Mouse (Mus musculus) c-Kit-positive CD71-positive TER-119-positive erythroid progenitor cells, embryonic 14.5 days (primary cell): ENCODE measurements around the gene Fmnl1.
"Not testable (repeated sequence)": the region's sequence is repeated elsewhere in the genome, so short reads cannot be mapped to it uniquely, and the experiment has no call there.

Experiments
- DNase-seq: peaks from one replicate; pipeline ENCODE4 v3.0.0-alpha.2; 2013; ENCODE audit warnings: low spot score

Fmnl1 gene

DNA sequence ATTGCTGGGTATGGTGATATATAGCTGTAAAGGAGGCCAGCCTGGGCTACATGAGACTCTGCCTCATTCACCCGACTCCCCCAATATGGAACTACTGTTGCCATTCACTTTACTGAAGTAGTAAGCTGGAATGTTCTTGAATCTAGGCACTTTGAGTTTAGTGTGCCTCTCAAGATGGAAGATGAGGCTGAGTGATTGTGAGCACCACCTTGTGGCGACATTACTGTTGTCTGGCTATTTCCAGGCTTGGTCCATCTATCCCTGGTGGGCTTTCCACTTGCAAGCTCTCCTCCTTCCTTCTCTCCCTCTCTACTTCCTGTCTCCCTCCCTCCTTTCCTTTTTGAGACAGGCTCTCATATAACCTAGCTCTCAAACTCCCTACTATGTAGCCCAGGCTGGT lies 14.0 kb downstream of the Fmnl1 start:
- peak; percentile 23 for DNase-seq

DNA sequence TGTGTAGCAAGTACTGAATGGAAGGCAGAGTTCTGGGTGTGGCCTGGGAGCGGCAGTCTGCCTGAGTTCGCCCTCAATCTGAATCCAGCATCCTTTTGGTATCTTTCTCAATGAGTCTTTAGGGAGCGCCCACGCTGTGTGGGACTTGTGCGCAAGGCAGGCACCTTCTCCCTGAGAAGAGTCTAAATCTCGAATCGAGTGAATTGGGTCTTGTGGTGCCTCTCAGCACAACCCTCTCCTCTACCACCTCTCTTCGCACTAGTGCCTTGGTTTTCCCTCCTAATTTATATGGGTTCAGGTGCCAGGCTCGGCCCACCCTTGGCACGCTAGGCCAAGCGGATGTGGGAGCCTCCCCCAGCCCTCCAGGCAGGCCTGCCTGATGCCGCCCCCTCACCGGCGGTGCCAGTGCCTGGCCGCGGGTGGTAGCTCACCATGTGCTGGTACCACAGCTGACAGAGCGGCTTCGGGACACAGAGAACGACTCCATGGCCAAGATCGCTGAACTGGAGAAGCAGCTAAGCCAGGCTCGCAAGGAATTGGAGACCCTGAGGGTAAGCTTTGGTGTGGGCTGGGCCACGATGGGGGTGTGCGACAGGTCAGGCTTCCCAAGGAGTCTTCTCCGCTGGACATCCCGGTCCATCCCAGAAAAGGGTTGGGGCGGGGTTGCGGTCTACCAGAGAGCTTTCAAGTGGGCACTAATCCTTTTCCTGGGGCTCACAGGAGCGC lies 21.5 kb downstream of the Fmnl1 start:
- no peak for DNase-seq

DNA sequence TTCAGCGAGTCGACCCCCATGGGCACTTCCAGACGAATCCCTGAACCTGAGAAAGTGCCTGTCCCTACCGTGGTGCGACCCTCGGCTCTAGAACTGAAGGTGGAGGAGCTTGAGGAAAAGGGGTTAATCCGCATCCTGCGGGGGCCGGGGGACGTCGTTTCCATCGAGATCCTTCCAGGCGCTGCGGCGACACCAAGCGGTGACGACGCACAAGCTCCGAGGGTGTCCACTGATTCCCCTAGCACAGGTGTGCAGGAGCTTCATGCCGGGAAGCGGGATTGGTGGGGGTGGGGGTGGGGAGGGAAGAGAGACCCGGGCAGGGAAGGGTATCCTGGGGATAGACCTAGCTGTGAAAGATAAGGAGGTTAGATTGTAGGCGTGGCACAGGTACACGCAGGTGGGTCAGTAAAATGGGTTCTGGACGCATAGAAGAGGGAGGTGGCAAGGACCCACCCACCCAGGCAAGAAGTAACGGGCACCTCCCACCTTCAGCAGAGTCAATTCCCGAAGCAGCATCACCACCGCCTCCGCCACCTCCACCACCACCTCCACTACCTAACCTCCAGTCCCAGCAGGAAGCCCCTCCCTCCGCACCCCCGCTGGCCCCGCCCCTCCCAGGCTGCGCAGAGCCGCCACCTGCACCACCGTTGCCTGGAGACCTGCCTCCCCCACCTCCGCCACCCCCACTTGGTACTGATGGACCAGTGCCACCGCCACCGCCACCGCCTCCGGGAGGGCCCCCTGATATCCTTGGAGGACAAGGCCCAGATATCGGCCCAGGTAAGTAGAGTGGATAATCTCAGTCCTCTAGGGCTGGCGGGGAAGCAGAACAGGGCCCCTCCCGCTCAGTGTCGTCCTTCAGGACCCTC lies 22.3 kb downstream of the Fmnl1 start:
- DNase-seq, result no peak

DNA sequence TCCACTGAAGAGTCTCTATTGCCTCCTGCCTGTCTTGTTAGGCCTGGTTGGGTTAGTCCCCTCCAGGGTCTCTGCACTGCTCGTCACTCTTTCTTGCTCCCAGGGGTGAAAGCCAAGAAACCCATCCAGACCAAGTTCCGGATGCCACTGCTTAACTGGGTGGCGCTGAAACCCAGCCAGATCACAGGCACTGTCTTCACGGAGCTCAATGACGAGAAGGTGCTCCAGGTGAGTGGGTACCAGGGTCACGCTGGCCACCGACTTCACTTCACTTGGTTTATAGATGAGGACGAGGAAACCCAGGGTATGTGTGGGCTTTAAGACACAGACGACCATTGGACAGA lies 22.9 kb downstream of the Fmnl1 start:
- no peak for DNase-seq

DNA sequence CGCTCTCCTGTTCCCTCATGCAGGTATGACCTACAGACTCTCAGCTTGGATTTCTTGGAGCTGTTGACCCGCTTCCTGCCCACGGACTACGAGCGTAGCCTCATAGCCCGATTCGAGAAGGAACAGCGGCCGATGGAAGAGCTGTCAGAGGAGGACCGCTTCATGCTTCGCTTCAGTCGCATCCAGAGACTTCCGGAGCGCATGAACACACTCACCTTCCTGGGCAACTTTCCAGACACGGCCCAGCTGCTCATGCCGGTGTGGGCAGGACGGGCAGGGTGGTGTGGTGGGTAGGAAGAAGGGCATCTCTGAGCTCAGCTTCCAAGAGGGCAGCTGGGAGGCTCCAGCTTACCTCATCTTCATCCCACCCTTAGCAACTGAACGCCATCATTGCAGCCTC lies 24.3 kb downstream of the Fmnl1 start:
- no peak for DNase-seq

DNA sequence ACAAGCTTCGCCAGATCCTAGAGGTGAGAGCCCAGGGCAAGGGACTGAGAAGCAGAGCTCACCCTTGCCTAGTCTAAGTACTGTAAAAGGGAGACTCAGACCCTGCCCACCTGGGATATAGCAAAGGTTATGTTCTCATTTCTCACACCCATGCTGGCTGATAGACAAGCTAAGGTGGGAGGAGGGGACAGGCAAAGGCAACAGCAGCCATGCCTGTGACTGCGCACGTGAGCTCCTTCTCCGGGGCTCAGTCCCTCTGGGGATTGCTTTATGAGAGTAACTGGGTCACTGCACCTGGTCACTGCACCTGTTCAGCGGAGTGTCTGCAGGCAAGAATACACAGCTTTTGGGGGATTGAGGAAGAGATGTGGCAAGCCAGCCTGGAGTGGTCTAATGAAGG lies 24.7 kb downstream of the Fmnl1 start:
- no peak for DNase-seq

DNA sequence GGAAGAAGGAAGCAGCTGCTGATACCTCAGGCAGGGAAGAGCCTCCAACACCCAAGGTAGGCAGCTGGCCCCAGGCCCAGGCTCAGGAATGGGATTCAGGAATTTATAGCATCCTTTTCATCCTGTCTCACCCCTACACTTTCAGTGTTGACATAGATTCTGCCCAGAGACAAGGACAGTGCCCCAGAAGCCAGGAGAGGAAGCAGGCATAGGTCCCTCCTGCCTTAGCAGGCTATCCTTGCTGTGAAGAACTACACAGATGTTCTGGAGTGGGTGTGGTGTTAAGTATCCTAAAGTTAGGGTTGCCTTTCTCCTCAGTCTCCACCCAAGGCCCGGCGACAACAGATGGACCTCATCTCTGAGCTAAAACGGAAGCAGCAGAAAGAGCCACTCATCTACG lies 26.4 kb downstream of the Fmnl1 start:
- no peak for DNase-seq

DNA sequence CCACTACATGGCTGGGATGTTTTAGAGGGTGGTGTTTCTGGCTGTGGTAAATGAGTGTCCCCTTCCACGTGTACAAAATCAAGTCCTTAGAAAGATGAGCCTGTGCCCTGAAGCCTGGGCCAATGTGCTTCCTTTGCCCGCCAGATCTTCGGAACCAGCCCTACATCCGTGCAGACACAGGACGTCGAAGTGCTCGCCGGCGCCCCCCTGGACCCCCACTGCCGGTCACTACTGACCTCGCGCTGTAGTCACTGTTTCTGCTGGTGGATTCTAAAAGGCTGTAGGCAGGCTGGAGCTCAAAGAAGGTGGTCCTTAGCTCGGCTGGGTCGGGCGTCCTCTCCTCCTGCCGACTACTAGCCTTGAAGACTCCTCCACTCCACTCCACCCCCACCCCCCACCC lies 27.4 kb downstream of the Fmnl1 start:
- DNase-seq, result no peak

DNA sequence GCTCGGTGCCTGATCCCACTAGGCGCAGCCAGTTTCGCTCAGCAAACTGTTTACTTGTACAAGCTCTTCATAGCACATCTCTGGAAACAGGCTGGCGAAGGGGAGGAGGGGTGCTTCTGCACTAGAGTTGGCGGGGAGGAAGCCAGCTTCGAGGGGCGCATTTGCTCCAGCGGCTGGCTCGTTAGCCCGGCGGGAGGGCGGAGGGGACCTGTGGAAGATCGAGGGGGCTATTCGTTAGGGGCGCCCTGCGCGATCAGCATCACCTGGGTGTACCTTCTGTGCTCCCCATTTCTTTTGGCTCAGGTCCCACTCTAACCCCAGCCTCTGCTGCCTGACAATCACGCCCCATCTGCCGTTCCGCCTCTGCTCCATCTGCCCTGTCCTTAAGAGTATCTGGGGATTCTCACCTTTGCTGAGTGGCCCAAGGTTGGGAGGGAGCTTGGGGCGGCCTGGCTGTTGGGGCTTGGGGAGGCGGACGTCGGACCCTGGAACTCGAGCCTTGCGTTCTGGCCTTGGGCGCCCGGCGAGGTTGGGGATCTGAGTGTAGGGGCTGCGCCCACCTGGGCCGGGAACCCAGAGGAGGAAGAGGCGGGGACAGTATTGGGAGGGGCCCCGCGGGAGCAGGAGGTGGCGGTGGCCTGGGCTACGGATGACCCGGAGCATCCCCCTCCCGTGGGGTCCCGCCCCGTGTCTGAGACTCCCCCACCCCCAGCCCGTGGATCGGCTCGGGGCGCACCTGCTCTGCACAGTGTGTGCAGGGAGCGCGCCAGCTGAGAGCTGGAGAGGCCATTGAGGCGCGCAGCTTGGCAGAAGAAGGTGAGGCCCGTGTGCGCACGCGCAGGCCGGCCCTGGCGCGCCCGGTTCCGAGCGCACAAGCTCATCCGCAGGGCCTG lies 28.2 kb downstream of the Fmnl1 start:
- DNase-seq, result no peak

DNA sequence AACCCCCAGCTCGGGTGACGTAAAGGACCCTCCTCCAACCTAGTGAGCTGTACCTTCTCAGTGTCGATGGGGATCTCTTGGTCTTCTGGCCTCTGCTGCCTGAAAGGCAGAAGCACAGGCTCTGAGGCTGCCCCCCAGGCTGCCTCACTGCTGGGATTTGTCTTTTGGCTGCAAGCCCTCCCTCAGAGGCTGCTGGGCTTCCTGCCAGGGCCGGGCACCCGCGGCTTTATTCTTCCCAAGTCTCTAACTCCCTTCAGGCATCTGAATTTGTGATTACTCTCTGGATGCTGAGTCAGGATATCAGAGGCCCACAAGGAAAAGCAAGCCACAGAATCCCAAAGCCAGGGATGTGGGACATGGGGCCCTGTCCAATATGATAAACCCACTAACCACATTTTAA lies 30.8 kb downstream of the Fmnl1 start:
- DNase-seq, result no peak

DNA sequence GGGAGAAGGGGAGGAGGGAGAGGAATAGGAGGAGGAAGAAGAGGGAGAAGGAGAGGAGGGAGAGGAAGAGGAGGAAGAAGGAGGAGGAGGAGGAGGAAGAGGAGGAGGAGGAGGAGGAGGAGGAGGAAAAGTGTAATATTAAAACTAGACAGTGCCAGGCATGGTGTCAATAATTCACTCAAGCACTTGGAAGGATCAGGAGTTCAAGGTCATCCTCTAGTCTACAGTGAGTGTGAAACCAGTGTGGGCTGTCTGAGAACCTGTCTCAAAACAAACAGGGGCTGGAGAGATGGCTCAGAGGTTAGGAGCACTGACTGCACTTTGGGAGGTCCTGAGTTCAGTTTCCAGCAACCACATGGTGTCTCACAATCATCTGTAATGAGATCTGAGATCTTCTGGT lies 31.5 kb downstream of the Fmnl1 start:
- no peak for DNase-seq

DNA sequence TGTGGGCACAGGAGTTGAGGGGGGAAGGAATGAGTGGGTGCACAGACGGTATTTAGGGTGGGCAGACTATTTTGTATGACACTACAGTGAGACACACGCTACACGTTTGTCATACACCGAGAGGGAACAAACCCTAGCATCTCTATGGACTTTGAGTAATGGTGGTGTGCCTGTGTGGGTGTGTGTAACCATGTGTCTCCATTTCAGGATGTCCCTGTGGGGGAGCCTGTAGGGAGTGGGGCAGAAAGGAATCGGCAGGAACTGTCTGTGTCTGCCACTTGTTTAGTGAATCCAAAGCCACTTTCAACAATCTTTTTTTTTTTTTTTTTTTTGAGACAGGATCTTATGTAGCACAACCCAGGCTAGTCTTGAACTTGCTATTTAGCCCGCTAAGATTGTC lies 35.3 kb downstream of the Fmnl1 start:
- no peak for DNase-seq

DNA sequence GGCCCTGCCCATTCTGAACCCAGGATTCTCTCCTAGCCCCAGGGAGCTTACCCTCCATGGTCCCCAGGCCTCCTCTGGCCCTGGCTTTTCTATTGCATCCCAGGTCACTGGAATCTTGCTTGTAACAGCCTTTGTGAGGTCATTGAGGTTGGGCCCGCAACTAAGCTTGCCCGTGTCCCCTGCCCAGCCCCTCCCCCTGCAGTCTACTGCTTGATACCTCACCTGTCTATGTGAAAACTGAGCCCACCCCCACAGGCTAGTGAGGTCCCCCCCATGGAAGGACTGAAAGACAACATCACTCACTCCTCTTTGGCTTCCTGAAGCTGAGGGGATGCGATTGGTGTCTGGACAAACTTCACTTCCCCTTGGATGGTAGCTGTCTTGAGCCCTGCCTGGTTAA lies 37.6 kb downstream of the Fmnl1 start, which contains the start of gene 1700023F06Rik:
Gene 1700023F06Rik, minus strand, starts transcription at position 101 of the 400 bp plus-strand sequence.
- no peak for DNase-seq

DNA sequence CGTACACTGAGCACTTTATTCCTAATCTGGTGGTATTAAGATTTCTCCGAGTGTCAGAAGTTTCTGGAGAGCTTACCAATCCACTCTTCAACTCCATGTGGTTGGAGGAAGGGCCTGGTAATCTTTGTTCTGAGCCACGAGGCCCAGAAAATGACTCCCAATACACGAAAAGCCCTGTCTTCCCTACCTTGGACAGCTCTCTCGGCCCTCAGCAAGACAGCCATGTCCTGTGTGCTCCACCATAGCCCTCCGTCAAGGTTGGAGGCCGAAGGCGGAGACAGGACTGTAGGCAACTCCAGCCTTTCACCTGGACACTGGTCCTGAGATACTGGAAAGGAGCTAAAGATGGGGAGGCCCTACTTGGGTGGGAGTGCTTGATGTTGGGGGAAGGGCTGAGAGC lies 39.4 kb downstream of the Fmnl1 start:
- DNase-seq, result no peak

DNA sequence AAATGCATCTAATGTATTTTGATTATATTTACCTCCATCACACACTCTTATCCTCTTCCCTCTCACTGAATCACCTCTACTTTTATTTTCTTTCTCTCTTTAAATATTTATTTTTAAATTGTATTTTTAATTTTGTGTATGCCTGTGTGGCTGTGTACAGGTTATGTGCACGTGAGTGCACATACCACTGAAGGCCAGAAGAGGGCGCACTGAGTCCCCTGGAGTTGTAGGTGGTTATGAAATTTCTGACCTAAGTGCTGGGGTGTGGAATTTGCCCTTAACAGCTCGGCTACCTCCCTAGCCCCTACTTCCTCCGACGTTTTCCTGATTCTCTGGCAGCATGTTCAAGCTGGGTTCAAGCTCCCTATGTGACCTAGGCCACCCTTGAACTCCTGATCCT lies 42.8 kb downstream of the Fmnl1 start:
- no peak for DNase-seq

DNA sequence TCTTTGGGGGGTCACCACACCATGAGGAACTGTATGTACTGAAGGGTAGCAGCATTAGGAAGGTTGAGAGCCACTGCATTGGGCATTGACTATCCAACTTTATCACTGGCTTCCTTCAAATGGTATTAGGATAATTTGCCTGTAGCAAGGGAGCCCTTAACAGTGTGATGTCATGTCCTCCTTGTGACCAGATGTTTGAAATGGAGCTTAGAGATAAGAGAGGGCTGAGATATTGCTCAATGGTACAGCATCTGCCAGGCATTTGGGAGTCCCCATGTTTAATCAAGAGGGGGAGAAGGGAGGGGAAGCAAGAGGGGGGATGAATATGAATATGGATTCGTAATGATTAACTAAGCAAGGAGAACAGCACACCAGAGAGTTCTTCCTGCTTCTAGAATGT lies 44.4 kb downstream of the Fmnl1 start:
- DNase-seq, result peak; percentile 25

DNA sequence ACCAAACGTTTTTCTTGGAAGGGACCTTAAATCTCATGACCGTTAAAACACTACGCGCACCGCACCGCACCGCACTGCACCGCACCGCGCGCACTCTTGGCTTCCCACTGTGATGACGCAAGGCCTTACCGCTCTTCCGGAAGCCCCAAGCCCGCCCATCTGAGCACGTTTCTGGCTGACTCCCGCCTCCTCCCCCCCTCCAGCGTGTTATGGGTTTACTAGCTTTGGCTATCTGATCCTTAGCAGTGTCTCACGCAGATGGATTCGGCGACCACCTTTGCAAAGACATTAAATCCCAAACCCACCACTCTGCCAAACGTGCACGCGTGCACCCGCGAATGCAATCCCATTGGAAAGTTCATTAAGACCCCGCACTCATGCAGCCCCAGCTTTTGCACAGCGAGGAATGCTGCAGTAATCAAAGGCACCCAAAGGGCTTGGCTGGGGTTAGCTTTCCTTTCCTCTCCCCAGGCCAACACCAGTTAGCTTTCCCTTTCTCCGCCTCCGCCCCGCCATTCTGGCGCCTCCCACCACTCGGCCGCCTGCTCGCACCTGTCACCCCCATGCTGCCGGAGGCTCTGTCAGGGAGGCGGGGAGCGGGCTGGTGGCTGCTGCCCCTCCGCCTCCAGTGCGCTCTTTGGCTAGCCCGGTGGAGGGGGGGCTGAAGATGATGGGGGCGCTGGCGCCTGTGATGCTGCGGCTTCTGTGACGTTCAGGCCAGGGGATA lies 47.0 kb downstream of the Fmnl1 start, which contains the start of gene Spata32:
Gene Spata32, minus strand, starts transcription at position 643 of the 727 bp plus-strand sequence.
- peak; percentile 35 for DNase-seq

DNA sequence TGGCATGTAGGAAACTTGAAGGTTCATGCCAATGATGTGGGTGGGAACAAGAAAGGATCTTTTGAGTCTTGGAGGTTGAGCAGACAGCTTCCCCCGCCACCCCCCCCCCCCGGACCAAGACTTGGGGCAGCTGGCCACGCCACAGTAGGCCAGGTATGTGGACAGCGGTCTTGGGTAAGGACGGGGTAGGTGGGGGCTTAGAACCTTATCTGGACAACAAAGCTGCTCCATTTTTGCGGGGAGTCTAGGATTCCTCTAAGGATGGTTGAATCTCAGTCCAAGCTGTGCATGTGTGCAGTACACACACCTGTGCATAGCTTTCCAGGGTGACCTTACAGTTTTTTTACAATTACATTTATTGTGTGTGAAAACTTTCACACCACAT lies 47.6 kb downstream of the Fmnl1 start:
- DNase-seq, result no peak

DNA sequence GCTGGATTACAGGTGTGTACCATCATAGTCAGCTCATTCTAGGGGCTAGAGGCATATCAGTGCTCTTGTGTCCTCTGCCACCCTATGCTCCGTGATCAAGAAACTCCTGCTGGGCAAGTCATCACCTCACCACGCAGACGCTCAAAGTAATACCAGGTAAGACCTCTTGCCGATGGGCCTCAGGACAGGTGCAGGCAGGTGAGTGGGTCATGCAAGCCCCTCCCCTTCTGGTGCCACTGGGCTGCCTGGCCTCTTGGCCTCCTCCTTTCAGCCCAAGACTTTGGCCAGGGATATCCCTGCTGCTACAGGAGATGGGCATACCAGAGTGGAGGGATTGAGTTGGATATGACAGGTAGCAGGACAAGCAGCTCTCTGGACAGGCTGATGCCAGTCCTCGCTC lies 48.4 kb downstream of the Fmnl1 start:
- DNase-seq, result no peak

DNA sequence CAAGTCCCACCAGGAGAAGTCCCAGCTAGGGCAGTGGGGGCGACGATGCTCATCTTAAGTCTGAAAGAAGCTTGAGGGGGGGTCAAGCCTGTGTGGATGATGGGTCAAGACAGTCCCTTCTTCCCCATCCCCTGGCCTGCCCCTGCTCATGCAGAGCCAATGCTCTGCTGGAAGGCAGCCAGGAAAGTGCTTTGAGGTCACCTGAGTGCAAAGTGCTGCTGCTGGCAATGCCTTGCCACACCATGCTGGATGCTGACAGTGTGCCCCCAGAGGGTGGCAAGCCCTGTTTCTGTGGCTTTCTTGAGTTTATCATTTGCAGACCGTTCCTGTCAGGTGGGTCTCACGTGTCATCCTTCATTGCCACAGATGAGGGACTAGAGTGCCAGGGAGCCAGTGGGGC lies 49.1 kb downstream of the Fmnl1 start:
- no peak for DNase-seq

DNA sequence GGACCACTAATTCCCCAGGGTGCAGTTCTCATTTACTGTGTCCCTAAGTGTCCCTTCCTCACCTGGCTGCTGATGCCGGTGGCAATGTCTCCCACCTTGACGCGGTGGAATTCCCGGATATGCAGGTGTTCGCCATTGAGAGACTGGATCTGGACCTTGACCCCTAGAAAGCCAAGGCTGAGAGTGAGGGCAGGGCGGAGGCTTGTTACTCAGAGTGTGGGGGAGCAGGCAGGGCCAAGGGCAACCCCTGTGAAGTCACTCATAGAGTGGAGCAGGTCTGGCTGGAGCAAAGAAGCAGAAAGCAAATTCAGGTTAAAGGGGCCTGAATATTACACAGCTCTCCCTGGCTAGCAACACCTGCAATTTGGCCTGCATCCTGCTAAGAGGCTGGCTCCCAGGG lies 50.5 kb downstream of the Fmnl1 start:
- DNase-seq, result no peak

DNA sequence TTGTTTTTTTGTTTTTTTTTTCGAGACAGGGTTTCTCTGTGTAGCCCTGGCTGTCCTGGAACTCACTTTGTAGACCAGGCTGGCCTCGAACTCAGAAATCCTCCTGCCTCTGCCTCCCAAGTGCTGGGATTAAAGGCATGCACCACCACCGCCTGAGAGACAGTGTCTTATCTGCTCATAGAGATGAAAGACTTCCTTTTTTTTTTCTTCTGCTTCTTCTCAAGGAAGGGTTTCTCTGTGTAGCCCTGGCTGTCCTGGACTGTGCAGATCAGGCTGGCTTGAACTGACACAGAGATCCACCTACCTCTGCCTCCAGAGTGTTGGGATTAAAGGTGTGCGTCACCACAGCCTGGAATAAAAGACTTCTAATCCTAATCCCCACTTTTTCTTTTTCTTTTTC lies 51.8 kb downstream of the Fmnl1 start:
- DNase-seq, result not testable (repeated sequence)
